Comparison of ENCODE assay signal across 8 mouse cellular contexts in genomic region chr2:119896553-119897089, GRCm38 (mm10). TPM values are rescaled to one million over a fixed set of nuclear protein-coding genes. Genes with fewer than 3 reads are reported as not detected.
DNase-seq lines count a peak whose midpoint lies in the region; ATAC-seq and TF ChIP-seq lines count a peak whose summit lies in the region.

No protein-coding gene starts in this region.

- H3K4me3 ChIP-seq in cortical plate, adult 2 months (ENCODE audit: insufficient read depth, low read length): peak overlapping the region; percentile 45
- peak overlapping the region; percentile 52 for H3K4me3 ChIP-seq in hindbrain, embryonic 12.5 days
- H3K4me3 ChIP-seq in macrophage (ENCODE audit: inconsistent target): peak overlapping the region; percentile 35; the same call in 1 of the 2 replicates

- H3K27me3 ChIP-seq in hindbrain, embryonic 12.5 days: no peaks in the 10 kb centered on the region

- no peak for TF ChIP-seq CTCF in cortical plate, adult 2 months (IDR thresholded peaks at IDR 0.05; ENCODE audit: extremely low read depth, insufficient read depth, low read length)

- H3K9me3 ChIP-seq in hindbrain, embryonic 12.5 days (replicated peaks): no peaks in the 10 kb centered on the region

- TF ChIP-seq POLR2A in cortical plate, adult 2 months (IDR thresholded peaks at IDR 0.05; ENCODE audit: extremely low read depth, insufficient read depth, low read length): no peak

- H3K4me2 ChIP-seq in hindbrain, embryonic 12.5 days (replicated peaks): peak overlapping the region; percentile 92

- H3K9ac ChIP-seq in hindbrain, embryonic 12.5 days: peak overlapping the region; percentile 62

- DNase-seq in kidney, adult 9 months: peak; percentile 17
- no peak for DNase-seq in kidney, postnatal 14 days
- DNase-seq in ovary, adult 18-20 months (ENCODE audit: low spot score): no peak
- no peak for DNase-seq in adrenal gland, postnatal 14 days
- DNase-seq in right cerebral cortex, postnatal 4 days: no peak

- H3K36me3 ChIP-seq in hindbrain, embryonic 12.5 days: no peaks in the 10 kb centered on the region
- H3K36me3 ChIP-seq in macrophage (ENCODE audit: inconsistent target): no peaks in the 10 kb centered on the region

- peaks cover 79% of the 10 kb centered on the region for H3K79me2 ChIP-seq in macrophage (ENCODE audit: inconsistent target)

- peak; percentile 65 for ATAC-seq in hindbrain, embryonic 12.5 days (ENCODE audit: low FRiP score)

- H3K27ac ChIP-seq in cortical plate, adult 2 months (ENCODE audit: insufficient read depth, low read length): no peak overlapping the region
- peak overlapping the region; percentile 67 for H3K27ac ChIP-seq in hindbrain, embryonic 12.5 days
- peak overlapping the region; percentile 73 for H3K27ac ChIP-seq in macrophage

- no peaks in the 10 kb centered on the region for H3K4me1 ChIP-seq in cortical plate, adult 2 months (ENCODE audit: control insufficient read depth, insufficient read depth, low read length)
- peaks cover 16% of the 10 kb centered on the region for H3K4me1 ChIP-seq in hindbrain, embryonic 12.5 days

- 16% methylated on average over 19 of the region's 19 CpGs for WGBS in hindbrain, embryonic 12.5 days
- WGBS in macrophage (ENCODE audit: missing documents): 25% methylated on average over 19 of the region's 19 CpGs

RNA-seq across cellular contexts. Expression of gene Mga, which starts 0.4 kb away (rescaled TPM):
- polyA plus RNA-seq in cortical plate, adult 2 months (2012; rRNA removed): 15.3 and 15.8 TPM in 2 replicates
- 40.1 and 42.4 TPM in 2 replicates for polyA plus RNA-seq in hindbrain, embryonic 12.5 days (2016; fragmentation: Nextera tagmentation; extraction: Ambion mirVana)
- 100 to 1,000 TPM in 22 of 26 experiments, 10 to 100 TPM in 4; 75.7 to 212 (median 153) TPM for total RNA-seq in macrophage (2018; cell fraction: chromatin; rRNA removed)
- total RNA-seq in macrophage (2018; cell fraction: cytosol; rRNA removed): 10 to 100 TPM; 18.0 to 36.5 (median 26.6) TPM
- total RNA-seq in macrophage (2018; cell fraction: nucleus; rRNA removed): 100 to 1,000 TPM in 6 of 26 experiments, 10 to 100 TPM in 20; 44.3 to 131 (median 84.0) TPM
- polyA plus RNA-seq in macrophage (2018): 10.1 to 15.2 TPM (median 14.8 TPM) in 3 replicates
- 46.9 and 56.9 TPM in 2 replicates for total RNA-seq in adrenal gland, postnatal 14 days (2021)
